Mouse (Mus musculus) heart, embryonic 16.5 days (tissue): ENCODE measurements around the gene Agap1. TPM values are rescaled to one million over a fixed set of nuclear protein-coding genes. Genes with fewer than 3 reads are reported as not detected.

Experiments
- ATAC-seq: fragments of 200-750 bp; cut with Nextera tagmentation; replicated peaks from 2 replicates; pipeline ENCODE4 v1.8.0; 2017; ENCODE audit warnings: moderate number of reproducible peaks; ENCODE audit not compliant: insufficient read depth, low FRiP score; ENCODE audit errors: extremely low read depth
- H3K27ac ChIP-seq: fragments of 300-500 bp; sonication (generic); 2 replicates; pipeline ENCODE4 v1.5.1; 2014; ENCODE audit warnings: mild to moderate bottlenecking, low read length, control low read depth, moderate library complexity
- H3K27me3 ChIP-seq: fragments of 300-500 bp; sonication (generic); 2 replicates; pipeline ENCODE4 v1.6.1; 2014; ENCODE audit warnings: low read length, mixed read lengths; ENCODE audit not compliant: control insufficient read depth, insufficient read depth
- H3K36me3 ChIP-seq: fragments of 300-500 bp; sonication (generic); 2 replicates; pipeline ENCODE4 v1.6.1; 2014; ENCODE audit not compliant: control insufficient read depth, insufficient read depth
- H3K4me1 ChIP-seq: fragments of 300-500 bp; sonication (generic); 2 replicates; pipeline ENCODE4 v1.6.1; 2014; ENCODE audit warnings: low read length, mixed read lengths; ENCODE audit not compliant: control insufficient read depth, insufficient read depth
- H3K4me2 ChIP-seq: fragments of 300-500 bp; sonication (generic); 2 replicates; pipeline ENCODE4 v1.6.1; 2014; ENCODE audit warnings: low read depth, mild to moderate bottlenecking, control low read depth, low read length
- H3K4me3 ChIP-seq: fragments of 300-500 bp; sonication (generic); 2 replicates; pipeline ENCODE4 v1.5.1; 2014; ENCODE audit warnings: mild to moderate bottlenecking, control low read depth, low read length
- H3K9ac ChIP-seq: fragments of 300-500 bp; sonication (generic); 2 replicates; pipeline ENCODE4 v1.6.1; 2014; ENCODE audit warnings: low read length, control low read depth
- H3K9me3 ChIP-seq: fragments of 300-500 bp; sonication (generic); replicated peaks from 2 replicates; pipeline ENCODE4 v1.6.1; 2016; ENCODE audit warnings: low read length; ENCODE audit not compliant: control insufficient read depth
- WGBS: fragments of 180-500 bp; shearing (Covaris S2); extraction: QIAGEN DNeasy Blood & Tissue Kit; methylation state at CpG from one replicate; pipeline ENCODE4 v1.1.7; 2014; 5-methylcytosine and 5-hydroxymethylcytosine counted together
- polyA plus RNA-seq: library from polyadenylated mRNA; unstranded; fragments of >200 nt; fragmentation: Nextera tagmentation; extraction: Ambion mirVana; gene quantifications from 2 replicates; pipeline ENCODE4 v1.2.1, GENCODE M21; 2015

Gene Agap1
- polyA plus RNA-seq, 1 experiment from 2014 or later: 6.2 TPM

GRCm38 (mm10) chr1:89619963-89620362 is 165.4 kb downstream of the Agap1 start:
- WGBS: 47% methylated on average over 2 of the region's 2 CpGs
- H3K27ac ChIP-seq: peak overlapping the region; percentile 76

GRCm38 (mm10) chr1:89621014-89621791 is 166.6 kb downstream of the Agap1 start:
- Histone ChIP-seq H3K4me2 (no peak overlapping the region), H3K4me1 (peaks cover 77% of the 10 kb centered on the region), H3K4me3 (no peak overlapping the region), H3K9me3 (no peaks in the 10 kb centered on the region), H3K27ac (no peak overlapping the region), H3K36me3 (no peaks in the 10 kb centered on the region), H3K27me3 (no peaks in the 10 kb centered on the region), H3K9ac (no peak overlapping the region)
- 69% methylated on average over 6 of the region's 8 CpGs for WGBS
- no peak for ATAC-seq

More at GRCm38 (mm10) chr1:89619963-89620362, 165.4 kb downstream of the Agap1 start:
- ATAC-seq: no peak
- Histone ChIP-seq H3K4me2 (no peak overlapping the region), H3K27me3 (no peaks in the 10 kb centered on the region), H3K4me1 (peaks cover 73% of the 10 kb centered on the region), H3K36me3 (no peaks in the 10 kb centered on the region), H3K4me3 (no peak overlapping the region), H3K9ac (peak overlapping the region; percentile 21), H3K9me3 (no peaks in the 10 kb centered on the region)

GRCm38 (mm10) chr1:89621952-89622351 is 167.3 kb downstream of the Agap1 start:
- Histone ChIP-seq H3K4me2 (no peak overlapping the region), H3K9me3 (no peaks in the 10 kb centered on the region), H3K4me1 (peaks cover 78% of the 10 kb centered on the region), H3K27me3 (no peaks in the 10 kb centered on the region), H3K9ac (peak overlapping the region; percentile 38), H3K27ac (peak overlapping the region; percentile 88), H3K36me3 (no peaks in the 10 kb centered on the region), H3K4me3 (no peak overlapping the region)
- ATAC-seq: no peak
- 53% methylated on average over 8 of the region's 8 CpGs for whole genome bisulfite sequencing

- Histone ChIP-seq H3K4me1 (peaks cover 76% of the 10 kb centered on the region), H3K4me3 (no peak overlapping the region), H3K27me3 (no peaks in the 10 kb centered on the region), H3K36me3 (no peaks in the 10 kb centered on the region), H3K9me3 (no peaks in the 10 kb centered on the region), H3K9ac (peak overlapping the region; percentile 38), H3K4me2 (0 out of 2 replicates have a peak overlapping the region, but pooled peaks have one; percentile 16), H3K27ac (peak overlapping the region; percentile 88)
- peak; percentile 38 for ATAC-seq
- 36% methylated on average over 7 of the region's 7 CpGs for WGBS
Measured at GRCm38 (mm10) chr1:89622801-89623200, 168.2 kb downstream of the Agap1 start.

- Histone ChIP-seq H3K36me3 (no peaks in the 10 kb centered on the region), H3K27me3 (no peaks in the 10 kb centered on the region), H3K4me3 (no peak overlapping the region), H3K9me3 (no peaks in the 10 kb centered on the region), H3K4me2 (no peak overlapping the region), H3K9ac (no peak overlapping the region), H3K27ac (no peak overlapping the region), H3K4me1 (peaks cover 51% of the 10 kb centered on the region)
- ATAC-seq: no peak
- 84% methylated on average over 4 of the region's 4 CpGs for WGBS
Measured at GRCm38 (mm10) chr1:89625312-89625711, 170.7 kb downstream of the Agap1 start.

GRCm38 (mm10) chr1:89625967-89626366 is 171.4 kb downstream of the Agap1 start:
- ATAC-seq: no peak
- H3K4me1 ChIP-seq: peaks cover 45% of the 10 kb centered on the region
- 91% methylated on average over 7 of the region's 7 CpGs for WGBS

GRCm38 (mm10) chr1:89626940-89627339 is 172.3 kb downstream of the Agap1 start:
- no peaks in the 10 kb centered on the region for H3K27me3 ChIP-seq
- no peak overlapping the region for H3K4me3 ChIP-seq
- H3K4me1 ChIP-seq: peaks cover 41% of the 10 kb centered on the region
- ATAC-seq: no peak
- no peaks in the 10 kb centered on the region for H3K36me3 ChIP-seq
- H3K4me2 ChIP-seq: no peak overlapping the region
- no peak overlapping the region for H3K9ac ChIP-seq
- H3K9me3 ChIP-seq: no peaks in the 10 kb centered on the region
- no peak overlapping the region for H3K27ac ChIP-seq
- 72% methylated on average over 10 of the region's 10 CpGs for WGBS

More at GRCm38 (mm10) chr1:89625967-89626366, 171.4 kb downstream of the Agap1 start:
- H3K36me3 ChIP-seq: no peaks in the 10 kb centered on the region
- no peak overlapping the region for H3K27ac ChIP-seq
- H3K9me3 ChIP-seq: no peaks in the 10 kb centered on the region
- no peak overlapping the region for H3K4me3 ChIP-seq
- no peak overlapping the region for H3K9ac ChIP-seq
- H3K4me2 ChIP-seq: no peak overlapping the region
- no peaks in the 10 kb centered on the region for H3K27me3 ChIP-seq

- Histone ChIP-seq H3K4me2 (no peak overlapping the region), H3K27me3 (no peaks in the 10 kb centered on the region), H3K9ac (no peak overlapping the region), H3K4me1 (peaks cover 34% of the 10 kb centered on the region), H3K4me3 (no peak overlapping the region), H3K36me3 (no peaks in the 10 kb centered on the region), H3K27ac (no peak overlapping the region), H3K9me3 (no peaks in the 10 kb centered on the region)
- 55% methylated on average over 3 of the region's 3 CpGs for WGBS
- ATAC-seq: no peak
Measured at GRCm38 (mm10) chr1:89627650-89628049, 173.0 kb downstream of the Agap1 start.

- Histone ChIP-seq H3K4me3 (no peak overlapping the region), H3K27me3 (no peaks in the 10 kb centered on the region), H3K9ac (no peak overlapping the region), H3K27ac (no peak overlapping the region), H3K4me1 (peaks cover 11% of the 10 kb centered on the region; the same call in 1 of the 2 replicates), H3K36me3 (peaks cover 5% of the 10 kb centered on the region), H3K4me2 (no peak overlapping the region), H3K9me3 (no peaks in the 10 kb centered on the region)
- ATAC-seq: no peak
- 54% methylated on average over 4 of the region's 4 CpGs for WGBS
Measured at GRCm38 (mm10) chr1:89630836-89631235, 176.2 kb downstream of the Agap1 start.
